Comparison of ENCODE assay signal across 8 mouse cellular contexts in the genomic region with DNA sequence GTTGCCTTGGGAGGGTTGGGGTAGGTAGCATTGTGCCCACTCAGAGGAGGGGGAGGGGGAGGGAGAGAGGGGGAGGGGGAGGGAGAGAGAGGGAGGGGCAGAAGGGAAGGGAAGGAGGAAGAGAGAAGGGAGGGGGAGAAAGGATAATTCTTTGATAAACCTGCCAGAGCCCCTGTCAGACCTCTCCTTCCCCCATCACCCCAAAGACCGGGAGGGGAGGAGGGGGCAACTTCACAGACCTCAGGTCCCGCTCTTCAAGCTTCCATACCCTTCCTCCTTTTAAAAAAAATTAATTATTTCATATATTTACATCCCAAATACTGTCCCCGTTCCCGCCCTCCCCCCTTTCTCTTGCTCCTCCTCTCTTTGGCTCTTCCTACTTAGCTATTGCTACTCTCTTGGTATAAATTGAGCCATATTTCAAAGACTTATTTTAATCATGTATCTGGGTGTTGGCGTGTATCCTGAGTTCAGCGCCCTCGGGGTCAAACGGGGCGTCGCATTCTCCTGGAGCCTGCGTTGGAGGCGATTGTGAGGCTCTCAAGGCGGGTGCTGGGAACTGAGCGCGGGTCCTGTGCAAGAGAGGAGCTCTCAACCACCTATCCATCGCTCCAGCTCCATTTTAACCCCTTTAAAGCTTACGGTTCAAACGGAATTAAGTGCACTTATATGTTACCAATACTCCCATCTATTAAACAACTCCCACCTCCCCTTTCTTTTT. TPM values are rescaled to one million over a fixed set of nuclear protein-coding genes. Genes with fewer than 3 reads are reported as not detected.
A peak's percentile ranks its signal among the peaks of the same experiment; 100 is the strongest.
DNase-seq lines count a peak whose midpoint lies in the region; ATAC-seq and TF ChIP-seq lines count a peak whose summit lies in the region.

No protein-coding gene starts in this region.

- no peaks in the 10 kb centered on the region for H3K79me2 ChIP-seq in heart, adult 2 months (replicated peaks; ENCODE audit: control insufficient read depth, insufficient read depth, low read length)

- H3K27me3 ChIP-seq in heart, adult 2 months (ENCODE audit: control insufficient read depth, insufficient read depth, low read length): no peaks in the 10 kb centered on the region
- no peaks in the 10 kb centered on the region for H3K27me3 ChIP-seq in ES-Bruce4 (ENCODE audit: control insufficient read depth, insufficient read depth, low read length, poor library complexity, severe bottlenecking)
- no peaks in the 10 kb centered on the region for H3K27me3 ChIP-seq in heart, embryonic 14.5 days (ENCODE audit: control insufficient read depth, insufficient read depth, low read length)
- H3K27me3 ChIP-seq in lung, postnatal 0 days (replicated peaks; ENCODE audit: insufficient read depth, low read length): no peaks in the 10 kb centered on the region

- intact Hi-C loops in heart, adult 2 months (cut with DNase I): loop anchor here (1.0 to 5.0 kb wide), 2 partner anchors 45 to 177 kb away; a partner anchor contains a TSS

- no peak for ATAC-seq in heart, embryonic 14.5 days (ENCODE audit: insufficient number of reproducible peaks, insufficient read depth, low FRiP score, low read depth)
- ATAC-seq in lung, postnatal 0 days: no peak
- no peak for ATAC-seq in activated CD4-positive, CD25-positive, alpha-beta regulatory T cell, adult 4 months

- H3K4me1 ChIP-seq in heart, adult 2 months (ENCODE audit: control insufficient read depth, insufficient read depth, low read length): no peaks in the 10 kb centered on the region
- no peaks in the 10 kb centered on the region for H3K4me1 ChIP-seq in ES-Bruce4 (ENCODE audit: control insufficient read depth, insufficient read depth, low read length)
- H3K4me1 ChIP-seq in heart, embryonic 14.5 days (ENCODE audit: control insufficient read depth in 2 of 2, insufficient read depth in 2 of 2, low read length in 2 of 2): 0 out of 4 replicates have a peak, but pooled peaks cover 0 to 3% of the 10 kb centered on the region in 2 experiments
- no peaks in the 10 kb centered on the region for H3K4me1 ChIP-seq in lung, postnatal 0 days (ENCODE audit: insufficient read depth, low read depth, low read length)

- peak overlapping the region; percentile 63 for H3K4me2 ChIP-seq in heart, embryonic 14.5 days (ENCODE audit: low read length)
- peak overlapping the region; percentile 49 for H3K4me2 ChIP-seq in lung, postnatal 0 days (replicated peaks; ENCODE audit: low read depth, low read length)

- H3K27ac ChIP-seq in heart, adult 2 months: peak overlapping the region; percentile 86
- peak overlapping the region; percentile 60 for H3K27ac ChIP-seq in ES-Bruce4 (ENCODE audit: insufficient read depth, low read length)
- H3K27ac ChIP-seq in heart, embryonic 14.5 days (replicated peaks in 1 of 2; ENCODE audit: control insufficient read depth in 1 of 2, insufficient read depth in 1 of 2, low read depth in 2 of 2, low read length in 2 of 2): peak overlapping the region; percentile 97 to 98
- peak overlapping the region; percentile 92 for H3K27ac ChIP-seq in lung, postnatal 0 days (ENCODE audit: low read length)

- peak overlapping the region; percentile 60 for H3K9ac ChIP-seq in heart, adult 2 months (ENCODE audit: low read depth, low read length)
- H3K9ac ChIP-seq in ES-Bruce4 (ENCODE audit: low read depth, poor library complexity, severe bottlenecking): peak overlapping the region; percentile 57
- H3K9ac ChIP-seq in heart, embryonic 14.5 days (ENCODE audit: low read length): peak overlapping the region; percentile 77
- peak overlapping the region; percentile 43; the same call in 1 of the 2 replicates for H3K9ac ChIP-seq in lung, postnatal 0 days (replicated peaks; ENCODE audit: low read depth)

- no peak for TF ChIP-seq EP300 in heart, adult 2 months (IDR thresholded peaks at IDR 0.05; ENCODE audit: insufficient read depth, low read depth, low read length)
- TF ChIP-seq EP300 in ES-Bruce4 (IDR thresholded peaks at IDR 0.05; ENCODE audit: insufficient read depth, low read depth, low read length): no peak
- no peak for TF ChIP-seq EP300 in lung, postnatal 0 days (IDR thresholded peaks at IDR 0.05)

- peak overlapping the region; percentile 73 for H3K4me3 ChIP-seq in heart, adult 2 months
- H3K4me3 ChIP-seq in ES-Bruce4 (ENCODE audit: low read depth, low read length): peak overlapping the region; percentile 81
- H3K4me3 ChIP-seq in heart, embryonic 14.5 days (ENCODE audit: control insufficient read depth in 1 of 2, insufficient read depth in 1 of 2, low read depth in 1 of 2, low read length in 2 of 2): peak overlapping the region; percentile 51 to 57
- peak overlapping the region; percentile 38 for H3K4me3 ChIP-seq in lung, postnatal 0 days (ENCODE audit: low read depth, low read length)

- no peak for TF ChIP-seq CTCF in heart, adult 2 months (IDR thresholded peaks at IDR 0.05)
- no peak for TF ChIP-seq CTCF in ES-Bruce4 (IDR thresholded peaks at IDR 0.05; ENCODE audit: low read depth, low read length)
- no peak for TF ChIP-seq CTCF in lung, postnatal 0 days (IDR thresholded peaks at IDR 0.05)

- no peaks in the 10 kb centered on the region for H3K36me3 ChIP-seq in heart, adult 2 months (ENCODE audit: control insufficient read depth, insufficient read depth, low read length)
- H3K36me3 ChIP-seq in ES-Bruce4 (ENCODE audit: control insufficient read depth, insufficient read depth, low read length, poor library complexity, severe bottlenecking): no peaks in the 10 kb centered on the region
- H3K36me3 ChIP-seq in heart, embryonic 14.5 days (ENCODE audit: control insufficient read depth, insufficient read depth, low read length): no peaks in the 10 kb centered on the region
- H3K36me3 ChIP-seq in lung, postnatal 0 days (ENCODE audit: insufficient read depth, low read length): no peaks in the 10 kb centered on the region

- no peak for DNase-seq in heart, adult 2 months
- no peak for DNase-seq in heart, adult 18-20 months
- DNase-seq in lung, postnatal 0 days (ENCODE audit: low spot score): no peak
- no peak for DNase-seq in testis, postnatal 14 days (ENCODE audit: low spot score)
- DNase-seq in spleen, postnatal 10 days (ENCODE audit: low spot score in 2 of 2): no peak

- no peak for TF ChIP-seq POLR2A in heart, adult 2 months (IDR thresholded peaks at IDR 0.05; ENCODE audit: insufficient read depth, low read depth, low read length)
- TF ChIP-seq POLR2A in ES-Bruce4 (IDR thresholded peaks at IDR 0.05; ENCODE audit: insufficient read depth, low read length): no peak

- WGBS in heart, adult 2 months: 78% methylated on average over 18 of the region's 18 CpGs
- 78% methylated on average over 18 of the region's 18 CpGs for WGBS in heart, embryonic 14.5 days
- 61% methylated on average over 18 of the region's 18 CpGs for WGBS in lung, postnatal 0 days

- no peaks in the 10 kb centered on the region for H3K9me3 ChIP-seq in ES-Bruce4 (replicated peaks; ENCODE audit: control insufficient read depth, insufficient read depth, low read length, poor library complexity, severe bottlenecking)
- no peaks in the 10 kb centered on the region for H3K9me3 ChIP-seq in heart, embryonic 14.5 days (ENCODE audit: control insufficient read depth, low read length)
- no peaks in the 10 kb centered on the region for H3K9me3 ChIP-seq in lung, postnatal 0 days (ENCODE audit: low read length)

RNA-seq across cellular contexts. Expression of a gene that starts 34.8 kb away (rescaled TPM):
- total RNA-seq in heart, adult 2 months (2021): 10 to 100 TPM; 19.9 to 21.1 TPM
- 25.5 and 26.5 TPM in 2 replicates for polyA plus RNA-seq in heart, adult 2 months (2012; rRNA removed)
- 10 to 100 TPM; 12.6 TPM for total RNA-seq in heart, adult 18-20 months (2021)
- polyA plus RNA-seq in ES-Bruce4 (2011; ENCODE audit: insufficient read depth, insufficient read length, low read depth, missing spikeins): 1.2 TPM in 1 of 2 replicates, not detected in the other
- 7.2 and 9.2 TPM in 2 replicates for polyA plus RNA-seq in heart, embryonic 14.5 days (2014; fragmentation: Nextera tagmentation; extraction: Ambion mirVana)
- polyA plus RNA-seq in lung, postnatal 0 days (2015; fragmentation: Nextera tagmentation; extraction: Ambion mirVana): 59.6 and 76.9 TPM in 2 replicates
- polyA plus RNA-seq in activated CD4-positive, CD25-positive, alpha-beta regulatory T cell, adult 4 months (2017; shearing (Covaris generic)): 1 to 10 TPM; 1.5 to 3.0 TPM

RNA-seq across cellular contexts. Expression of a gene that starts 45.5 kb away (rescaled TPM):
- 100 to 1,000 TPM in 1 of 2 experiments, 10 to 100 TPM in 1; 88.9 to 103 TPM for total RNA-seq in heart, adult 2 months (2021)
- 23.7 and 42.4 TPM in 2 replicates for polyA plus RNA-seq in heart, adult 2 months (2012; rRNA removed)
- 100 to 1,000 TPM in 1 of 2 experiments, 10 to 100 TPM in 1; 79.8 to 103 TPM for total RNA-seq in heart, adult 18-20 months (2021)
- 110 and 114 TPM in 2 replicates for polyA plus RNA-seq in ES-Bruce4 (2011; ENCODE audit: insufficient read depth, insufficient read length, low read depth, missing spikeins)
- 751 and 792 TPM in 2 replicates for polyA plus RNA-seq in heart, embryonic 14.5 days (2014; fragmentation: Nextera tagmentation; extraction: Ambion mirVana)
- 616 and 682 TPM in 2 replicates for polyA plus RNA-seq in lung, postnatal 0 days (2015; fragmentation: Nextera tagmentation; extraction: Ambion mirVana)
- polyA plus RNA-seq in activated CD4-positive, CD25-positive, alpha-beta regulatory T cell, adult 4 months (2017; shearing (Covaris generic)): 1,000 to 10,000 TPM in 1 of 2 experiments, 100 to 1,000 TPM in 1; 402 to 1,098 TPM

RNA-seq across cellular contexts. Expression of a gene that starts 45.6 kb away (rescaled TPM):
- total RNA-seq in heart, adult 2 months (2021): 10 to 100 TPM; 17.5 to 21.0 TPM
- polyA plus RNA-seq in heart, adult 2 months (2012; rRNA removed): 7.4 and 13.4 TPM in 2 replicates
- total RNA-seq in heart, adult 18-20 months (2021): 10 to 100 TPM; 22.0 to 23.9 TPM
- 63.8 and 65.9 TPM in 2 replicates for polyA plus RNA-seq in ES-Bruce4 (2011; ENCODE audit: insufficient read depth, insufficient read length, low read depth, missing spikeins)
- 30.9 and 35.2 TPM in 2 replicates for polyA plus RNA-seq in heart, embryonic 14.5 days (2014; fragmentation: Nextera tagmentation; extraction: Ambion mirVana)
- polyA plus RNA-seq in lung, postnatal 0 days (2015; fragmentation: Nextera tagmentation; extraction: Ambion mirVana): 17.5 and 18.2 TPM in 2 replicates
- 10 to 100 TPM; 27.9 to 28.5 TPM for polyA plus RNA-seq in activated CD4-positive, CD25-positive, alpha-beta regulatory T cell, adult 4 months (2017; shearing (Covaris generic))
